Mouse (Mus musculus): ENCODE results near the gene Map2k2. TPM values are rescaled to one million over a fixed set of nuclear protein-coding genes. Genes with fewer than 3 reads are reported as not detected.

Map2k2 gene
- polyA plus RNA-seq, 1 experiment from 2014 or later, result 207 TPM

- Histone ChIP-seq H3K27ac (ENCODE audit: low read depth, low read length) (no peak overlapping the region), H3K27me3 (replicated peaks; ENCODE audit: control insufficient read depth, insufficient read depth, low read length) (no peaks in the 10 kb centered on the region), H3K9ac (ENCODE audit: low read depth, low read length) (no peak overlapping the region), H3K4me1 (replicated peaks; ENCODE audit: control insufficient read depth, insufficient read depth, low read length) (peaks cover 9% of the 10 kb centered on the region; the same call in 1 of the 2 replicates), H3K4me2 (no peak overlapping the region), H3K36me3 (ENCODE audit: control insufficient read depth, insufficient read depth, low read length) (peaks cover 26% of the 10 kb centered on the region), H3K4me3 (ENCODE audit: low read depth, low read length) (no peak overlapping the region), H3K9me3 (ENCODE audit: control insufficient read depth, low read length) (no peaks in the 10 kb centered on the region)
- ATAC-seq (replicated peaks; ENCODE audit: low FRiP score), result no peak
- 96% methylated on average over 8 of the region's 8 CpGs for whole genome bisulfite sequencing
- no peak for DNase-seq (ENCODE audit: low spot score)
These were observed 33.4 kb upstream of the Map2k2 start for GRCm38 (mm10) chr10:81072290-81072689.

DNA sequence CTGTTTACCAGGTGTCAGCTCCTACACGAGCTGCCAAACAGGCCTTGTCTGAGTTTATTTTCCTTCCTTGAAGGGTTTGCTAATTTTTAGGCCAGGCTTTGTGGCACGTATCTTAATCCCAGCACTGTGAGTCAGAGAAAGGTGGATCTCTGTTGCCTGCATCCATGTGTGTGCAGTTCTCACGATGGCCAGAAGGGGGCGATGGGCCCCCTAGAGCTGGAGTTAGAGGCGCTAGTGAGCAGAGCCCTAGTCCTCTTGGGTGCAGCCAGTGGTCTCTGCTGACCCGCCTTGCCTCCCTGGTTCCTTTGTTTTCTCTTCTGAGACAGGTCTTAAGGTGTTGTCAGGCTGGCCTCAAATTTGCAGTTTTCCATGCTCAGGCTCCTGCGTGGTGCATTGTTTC lies 32.3 kb upstream of the Map2k2 start:
- WGBS, result 61% methylated on average over 7 of the region's 7 CpGs
- Histone ChIP-seq H3K27me3 (replicated peaks; ENCODE audit: control insufficient read depth, insufficient read depth, low read length) (no peaks in the 10 kb centered on the region), H3K9ac (ENCODE audit: low read depth, low read length) (no peak overlapping the region), H3K4me2 (no peak overlapping the region), H3K36me3 (ENCODE audit: control insufficient read depth, insufficient read depth, low read length) (peaks cover 32% of the 10 kb centered on the region), H3K27ac (ENCODE audit: low read depth, low read length) (no peak overlapping the region), H3K9me3 (ENCODE audit: control insufficient read depth, low read length) (no peaks in the 10 kb centered on the region), H3K4me3 (ENCODE audit: low read depth, low read length) (no peak overlapping the region), H3K4me1 (replicated peaks; ENCODE audit: control insufficient read depth, insufficient read depth, low read length) (peaks cover 9% of the 10 kb centered on the region; the same call in 1 of the 2 replicates)
- ATAC-seq (replicated peaks; ENCODE audit: low FRiP score) (no peak), DNase-seq (ENCODE audit: low spot score) (no peak)

GRCm38 (mm10) chr10:81075734-81076133 lies 30.0 kb upstream of the Map2k2 start:
- no peak overlapping the region for H3K4me2 ChIP-seq
- DNase-seq (ENCODE audit: low spot score) (no peak), ATAC-seq (replicated peaks; ENCODE audit: low FRiP score) (no peak)
- H3K4me1 ChIP-seq (replicated peaks; ENCODE audit: control insufficient read depth, insufficient read depth, low read length), result peaks cover 7% of the 10 kb centered on the region; the same call in 1 of the 2 replicates
- no peak overlapping the region for H3K27ac ChIP-seq (ENCODE audit: low read depth, low read length)
- WGBS, result 85% methylated on average over 8 of the region's 8 CpGs
- H3K4me3 ChIP-seq (ENCODE audit: low read depth, low read length), result no peak overlapping the region
- no peak overlapping the region for H3K9ac ChIP-seq (ENCODE audit: low read depth, low read length)
- peaks cover 48% of the 10 kb centered on the region for H3K36me3 ChIP-seq (ENCODE audit: control insufficient read depth, insufficient read depth, low read length)
- H3K9me3 ChIP-seq (ENCODE audit: control insufficient read depth, low read length), result no peaks in the 10 kb centered on the region
- H3K27me3 ChIP-seq (replicated peaks; ENCODE audit: control insufficient read depth, insufficient read depth, low read length), result no peaks in the 10 kb centered on the region

DNA sequence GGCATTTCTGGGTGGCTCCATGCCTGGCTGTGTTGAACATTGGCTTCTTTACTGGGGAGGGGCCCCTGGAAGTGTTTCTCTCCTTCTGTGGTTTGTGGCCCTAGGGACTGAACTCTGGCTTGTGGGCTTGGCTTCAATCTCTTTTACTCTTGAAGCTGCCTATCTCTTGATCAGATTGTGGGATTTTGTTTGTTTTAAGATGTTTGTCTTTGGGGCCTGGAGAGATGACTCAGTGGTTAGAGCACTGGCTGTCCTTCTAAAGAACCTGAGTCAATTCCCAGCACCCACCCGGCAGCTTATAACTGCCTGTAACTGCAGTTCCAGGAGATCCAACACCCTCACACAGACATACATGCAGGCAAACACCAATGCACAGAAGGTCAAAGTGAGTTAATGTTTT lies 29.4 kb upstream of the Map2k2 start:
- no peak overlapping the region for H3K9ac ChIP-seq (ENCODE audit: low read depth, low read length)
- no peak overlapping the region for H3K4me3 ChIP-seq (ENCODE audit: low read depth, low read length)
- H3K27ac ChIP-seq (ENCODE audit: low read depth, low read length), result no peak overlapping the region
- H3K9me3 ChIP-seq (ENCODE audit: control insufficient read depth, low read length), result no peaks in the 10 kb centered on the region
- peaks cover 51% of the 10 kb centered on the region for H3K36me3 ChIP-seq (ENCODE audit: control insufficient read depth, insufficient read depth, low read length)
- ATAC-seq (replicated peaks; ENCODE audit: low FRiP score) (no peak), DNase-seq (ENCODE audit: low spot score) (no peak)
- H3K27me3 ChIP-seq (replicated peaks; ENCODE audit: control insufficient read depth, insufficient read depth, low read length), result no peaks in the 10 kb centered on the region
- no peak overlapping the region for H3K4me2 ChIP-seq
- H3K4me1 ChIP-seq (replicated peaks; ENCODE audit: control insufficient read depth, insufficient read depth, low read length), result 0 out of 2 replicates have a peak, but pooled peaks cover 2% of the 10 kb centered on the region
- WGBS, result 93% methylated on average over 1 of the region's 1 CpGs

GRCm38 (mm10) chr10:81077916-81078315 lies 27.8 kb upstream of the Map2k2 start:
- no peaks in the 10 kb centered on the region for H3K9me3 ChIP-seq (ENCODE audit: control insufficient read depth, low read length)
- H3K27me3 ChIP-seq (replicated peaks; ENCODE audit: control insufficient read depth, insufficient read depth, low read length), result no peaks in the 10 kb centered on the region
- peaks cover 60% of the 10 kb centered on the region for H3K36me3 ChIP-seq (ENCODE audit: control insufficient read depth, insufficient read depth, low read length)
- no peak overlapping the region for H3K27ac ChIP-seq (ENCODE audit: low read depth, low read length)
- ATAC-seq (replicated peaks; ENCODE audit: low FRiP score) (no peak), DNase-seq (ENCODE audit: low spot score) (no peak)
- H3K4me3 ChIP-seq (ENCODE audit: low read depth, low read length), result no peak overlapping the region
- no peak overlapping the region for H3K9ac ChIP-seq (ENCODE audit: low read depth, low read length)
- no peak overlapping the region for H3K4me2 ChIP-seq
- WGBS, result 91% methylated on average over 11 of the region's 11 CpGs
- 0 out of 2 replicates have a peak, but pooled peaks cover 2% of the 10 kb centered on the region for H3K4me1 ChIP-seq (replicated peaks; ENCODE audit: control insufficient read depth, insufficient read depth, low read length)

GRCm38 (mm10) chr10:81080008-81080655 lies 25.6 kb upstream of the Map2k2 start:
- Histone ChIP-seq H3K4me1 (replicated peaks; ENCODE audit: control insufficient read depth, insufficient read depth, low read length) (0 out of 2 replicates have a peak, but pooled peaks cover 2% of the 10 kb centered on the region), H3K4me3 (ENCODE audit: low read depth, low read length) (no peak overlapping the region), H3K9me3 (ENCODE audit: control insufficient read depth, low read length) (no peaks in the 10 kb centered on the region), H3K4me2 (no peak overlapping the region), H3K36me3 (ENCODE audit: control insufficient read depth, insufficient read depth, low read length) (peaks cover 41% of the 10 kb centered on the region), H3K9ac (ENCODE audit: low read depth, low read length) (no peak overlapping the region), H3K27me3 (replicated peaks; ENCODE audit: control insufficient read depth, insufficient read depth, low read length) (no peaks in the 10 kb centered on the region), H3K27ac (ENCODE audit: low read depth, low read length) (no peak overlapping the region)
- WGBS, result 94% methylated on average over 31 of the region's 31 CpGs
- DNase-seq (ENCODE audit: low spot score), result no peak
- no peak for ATAC-seq (replicated peaks; ENCODE audit: low FRiP score)

GRCm38 (mm10) chr10:81082168-81082960 lies 23.4 kb upstream of the Map2k2 start:
- Histone ChIP-seq H3K4me2 (no peak overlapping the region), H3K9ac (ENCODE audit: low read depth, low read length) (no peak overlapping the region), H3K27ac (ENCODE audit: low read depth, low read length) (no peak overlapping the region), H3K4me1 (replicated peaks; ENCODE audit: control insufficient read depth, insufficient read depth, low read length) (no peaks in the 10 kb centered on the region), H3K9me3 (ENCODE audit: control insufficient read depth, low read length) (peaks cover 2% of the 10 kb centered on the region; the same call in 1 of the 2 replicates), H3K4me3 (ENCODE audit: low read depth, low read length) (no peak overlapping the region), H3K27me3 (replicated peaks; ENCODE audit: control insufficient read depth, insufficient read depth, low read length) (no peaks in the 10 kb centered on the region), H3K36me3 (ENCODE audit: control insufficient read depth, insufficient read depth, low read length) (peaks cover 36% of the 10 kb centered on the region)
- 74% methylated on average over 7 of the region's 7 CpGs for WGBS
- DNase-seq (ENCODE audit: low spot score) (peak; percentile 71), ATAC-seq (replicated peaks; ENCODE audit: low FRiP score) (peak; percentile 48)

DNA sequence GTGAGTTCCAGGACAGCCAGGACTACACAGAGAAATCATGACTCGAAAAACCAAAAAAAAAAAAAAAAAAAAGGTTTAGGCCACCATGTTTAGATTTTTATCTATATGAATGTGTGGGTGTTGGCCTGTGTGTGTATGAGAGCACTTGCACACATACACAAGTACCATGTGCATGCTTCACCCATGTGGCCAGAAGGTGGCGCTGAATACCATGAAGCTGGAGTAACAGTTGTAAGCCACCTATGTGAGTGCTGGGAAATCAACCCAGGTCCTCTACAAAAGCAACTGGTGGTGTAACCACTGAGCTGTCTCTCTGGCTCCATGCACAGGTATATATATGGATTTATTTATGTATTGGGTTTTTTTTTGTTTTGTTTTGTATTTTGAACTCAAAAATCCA lies 18.7 kb upstream of the Map2k2 start:
- no peak for ATAC-seq (replicated peaks; ENCODE audit: low FRiP score)
- no peak overlapping the region for H3K9ac ChIP-seq (ENCODE audit: low read depth, low read length)
- H3K36me3 ChIP-seq (ENCODE audit: control insufficient read depth, insufficient read depth, low read length), result peaks cover 10% of the 10 kb centered on the region
- H3K4me3 ChIP-seq (ENCODE audit: low read depth, low read length), result no peak overlapping the region
- H3K4me1 ChIP-seq (replicated peaks; ENCODE audit: control insufficient read depth, insufficient read depth, low read length), result peaks cover 6% of the 10 kb centered on the region
- H3K9me3 ChIP-seq (ENCODE audit: control insufficient read depth, low read length), result peaks cover 2% of the 10 kb centered on the region; the same call in 1 of the 2 replicates
- no peak for DNase-seq (ENCODE audit: low spot score)
- no peak overlapping the region for H3K27ac ChIP-seq (ENCODE audit: low read depth, low read length)
- 50% methylated on average over 2 of the region's 2 CpGs for WGBS
- H3K27me3 ChIP-seq (replicated peaks; ENCODE audit: control insufficient read depth, insufficient read depth, low read length), result 0 out of 2 replicates have a peak, but pooled peaks cover 2% of the 10 kb centered on the region
- H3K4me2 ChIP-seq, result no peak overlapping the region

All from liver, embryonic 11.5 days (tissue).